Mouse (Mus musculus) small intestine, adult 2 months (tissue): ENCODE results near the gene Krt23.

Source experiments
- CTCF ChIP-seq: fragments of 200-500 bp; IDR thresholded peaks from 2 replicates; pipeline ENCODE4 v1.5.1; 2012; ENCODE audit warnings: low read depth, mild to moderate bottlenecking, control low read depth, inconsistent platforms, low read length, moderate library complexity, mixed read lengths; ENCODE audit not compliant: insufficient replicate concordance, insufficient read length; ENCODE audit errors: extremely low read depth
- POLR2A ChIP-seq: fragments of 200-500 bp; IDR thresholded peaks from 2 replicates; pipeline ENCODE4 v1.6.1; 2012; ENCODE audit warnings: low read depth, mild to moderate bottlenecking, control low read depth, inconsistent platforms, low read length, moderate library complexity

DNA sequence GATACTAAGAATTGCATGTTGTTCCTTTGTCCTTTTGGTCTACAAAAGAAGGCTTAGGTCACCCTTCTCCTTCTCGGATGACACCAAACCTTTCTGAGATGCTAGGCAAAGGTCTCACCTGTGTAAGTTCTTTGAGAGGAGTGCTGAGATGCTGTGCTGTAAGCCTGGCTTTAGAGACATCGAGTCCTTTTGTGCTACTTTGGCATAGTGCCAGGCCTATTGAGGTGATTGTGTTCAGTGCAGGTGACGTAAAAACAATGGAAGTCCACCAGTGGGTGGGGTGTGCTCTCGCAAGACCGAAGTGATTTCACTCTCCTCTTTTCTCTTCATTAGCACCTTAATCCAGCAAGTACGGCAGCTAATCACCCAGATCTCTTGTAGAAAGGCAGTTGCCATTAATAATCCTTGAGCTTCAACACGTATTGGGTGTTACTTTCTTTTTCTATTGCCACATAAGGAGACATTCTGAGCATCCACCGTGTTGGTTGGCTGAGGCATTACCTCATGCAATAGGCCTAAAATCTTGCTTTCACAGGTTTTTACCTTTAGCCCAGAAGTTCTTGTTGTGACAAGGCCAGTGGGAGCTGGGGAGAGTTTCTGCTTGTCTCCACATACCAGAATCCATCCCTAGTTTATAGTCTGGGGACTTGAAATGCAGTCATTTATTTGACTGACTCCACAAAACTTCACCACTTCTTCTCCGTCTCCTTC is 7.3 kb upstream of the Krt23 start:
- TF ChIP-seq POLR2A (no peak), CTCF (no peak)
